Mouse (Mus musculus) fibroblast of lung, adult 2 months (primary cell): ENCODE measurements around the gene Rere.
"Not testable (repeated sequence)": the region's sequence is repeated elsewhere in the genome, so short reads cannot be mapped to it uniquely, and the experiment has no call there.

Experiments used
- DNase-seq: peaks from one replicate; pipeline ENCODE4 v3.0.0-alpha.2; 2011; ENCODE audit warnings: low read depth

Gene Rere

GRCm38 (mm10) chr4:150513387-150513786, 231.9 kb downstream of the Rere start:
- not testable (repeated sequence) for DNase-seq

GRCm38 (mm10) chr4:150516201-150516600, 234.8 kb downstream of the Rere start:
- DNase-seq, result no peak

- DNase-seq, result no peak
Observed at GRCm38 (mm10) chr4:150517381-150517780, 235.9 kb downstream of the Rere start.

- DNase-seq, result no peak
Observed at GRCm38 (mm10) chr4:150518826-150519225, 237.4 kb downstream of the Rere start.

GRCm38 (mm10) chr4:150520069-150520468, 238.6 kb downstream of the Rere start:
- no peak for DNase-seq

GRCm38 (mm10) chr4:150522425-150522824, 241.0 kb downstream of the Rere start:
- DNase-seq, result no peak

- no peak for DNase-seq
Observed at GRCm38 (mm10) chr4:150523351-150523750, 241.9 kb downstream of the Rere start.

- DNase-seq, result no peak
Observed at GRCm38 (mm10) chr4:150526269-150526668, 244.8 kb downstream of the Rere start.

GRCm38 (mm10) chr4:150528426-150528825, 247.0 kb downstream of the Rere start:
- DNase-seq, result no peak

GRCm38 (mm10) chr4:150528846-150529245, 247.4 kb downstream of the Rere start:
- no peak for DNase-seq

GRCm38 (mm10) chr4:150531869-150532268, 250.4 kb downstream of the Rere start:
- no peak for DNase-seq

- DNase-seq, result no peak
Observed at GRCm38 (mm10) chr4:150536821-150537510, 255.5 kb downstream of the Rere start.

- DNase-seq, result no peak
Observed at GRCm38 (mm10) chr4:150539846-150540245, 258.4 kb downstream of the Rere start.

- DNase-seq, result no peak
Observed at GRCm38 (mm10) chr4:150540392-150541094, 259.1 kb downstream of the Rere start.

- no peak for DNase-seq
Observed at GRCm38 (mm10) chr4:150544231-150544630, 262.8 kb downstream of the Rere start.

- peak; percentile 89 for DNase-seq
Observed at GRCm38 (mm10) chr4:150544652-150545258, 263.3 kb downstream of the Rere start.

GRCm38 (mm10) chr4:150545775-150546174, 264.3 kb downstream of the Rere start:
- no peak for DNase-seq

- not testable (repeated sequence) for DNase-seq
Observed at GRCm38 (mm10) chr4:150546296-150546695, 264.9 kb downstream of the Rere start.

GRCm38 (mm10) chr4:150549393-150549792, 267.9 kb downstream of the Rere start:
- DNase-seq, result no peak

GRCm38 (mm10) chr4:150549989-150550716, 268.7 kb downstream of the Rere start:
- no peak for DNase-seq

- DNase-seq, result no peak
Observed at GRCm38 (mm10) chr4:150551390-150551789, 269.9 kb downstream of the Rere start.
